Mouse (Mus musculus) liver, embryonic 12.5 days (tissue): ENCODE results near the gene Ghdc. TPM values are rescaled to one million over a fixed set of nuclear protein-coding genes. Genes with fewer than 3 reads are reported as not detected.
A peak's percentile ranks its signal among the peaks of the same experiment; 100 is the strongest.

ENCODE experiments used
- ATAC-seq: fragments of 200-750 bp; cut with Nextera tagmentation; 2 replicates; pipeline ENCODE4 v1.8.0; 2017; ENCODE audit warnings: moderate number of reproducible peaks, mild to moderate bottlenecking, moderate library complexity
- H3K27ac ChIP-seq: fragments of 300-500 bp; sonication (generic); 2 replicates; pipeline ENCODE4 v1.5.1; 2016; ENCODE audit warnings: mild to moderate bottlenecking
- H3K27me3 ChIP-seq: fragments of 300-500 bp; sonication (generic); replicated peaks from 2 replicates; pipeline ENCODE4 v1.6.1; 2016; ENCODE audit warnings: mild to moderate bottlenecking, moderate library complexity
- H3K36me3 ChIP-seq: fragments of 300-500 bp; sonication (generic); 2 replicates; pipeline ENCODE4 v1.6.1; 2016; ENCODE audit warnings: mild to moderate bottlenecking, moderate library complexity
- H3K4me1 ChIP-seq: fragments of 300-500 bp; sonication (generic); 2 replicates; pipeline ENCODE4 v1.6.1; 2016
- H3K4me2 ChIP-seq: fragments of 300-500 bp; sonication (generic); 2 replicates; pipeline ENCODE4 v1.6.1; 2016; ENCODE audit warnings: mild to moderate bottlenecking, moderate library complexity
- H3K4me3 ChIP-seq: fragments of 300-500 bp; sonication (generic); 2 replicates; pipeline ENCODE4 v1.5.1; 2016; ENCODE audit warnings: mild to moderate bottlenecking, moderate library complexity
- H3K9ac ChIP-seq: fragments of 300-500 bp; sonication (generic); 2 replicates; pipeline ENCODE4 v1.6.1; 2016; ENCODE audit warnings: mild to moderate bottlenecking, moderate library complexity
- H3K9me3 ChIP-seq: fragments of 300-500 bp; sonication (generic); replicated peaks from 2 replicates; pipeline ENCODE4 v1.6.1; 2016; ENCODE audit warnings: mild to moderate bottlenecking, moderate library complexity
- WGBS: fragments of 180-500 bp; shearing (Covaris S2); methylation state at CpG from one replicate; pipeline ENCODE4 v1.1.7; 2016; ENCODE audit not compliant: insufficient replicate concordance; 5-methylcytosine and 5-hydroxymethylcytosine counted together
- polyA plus RNA-seq: library from polyadenylated mRNA; unstranded; fragments of >200 nt; fragmentation: Nextera tagmentation; extraction: Ambion mirVana; gene quantifications from 2 replicates; pipeline ENCODE4 v1.2.1, GENCODE M21; 2016

Gene Ghdc
- polyA plus RNA-seq, 1 experiment from 2014 or later = 2.4 TPM

DNA sequence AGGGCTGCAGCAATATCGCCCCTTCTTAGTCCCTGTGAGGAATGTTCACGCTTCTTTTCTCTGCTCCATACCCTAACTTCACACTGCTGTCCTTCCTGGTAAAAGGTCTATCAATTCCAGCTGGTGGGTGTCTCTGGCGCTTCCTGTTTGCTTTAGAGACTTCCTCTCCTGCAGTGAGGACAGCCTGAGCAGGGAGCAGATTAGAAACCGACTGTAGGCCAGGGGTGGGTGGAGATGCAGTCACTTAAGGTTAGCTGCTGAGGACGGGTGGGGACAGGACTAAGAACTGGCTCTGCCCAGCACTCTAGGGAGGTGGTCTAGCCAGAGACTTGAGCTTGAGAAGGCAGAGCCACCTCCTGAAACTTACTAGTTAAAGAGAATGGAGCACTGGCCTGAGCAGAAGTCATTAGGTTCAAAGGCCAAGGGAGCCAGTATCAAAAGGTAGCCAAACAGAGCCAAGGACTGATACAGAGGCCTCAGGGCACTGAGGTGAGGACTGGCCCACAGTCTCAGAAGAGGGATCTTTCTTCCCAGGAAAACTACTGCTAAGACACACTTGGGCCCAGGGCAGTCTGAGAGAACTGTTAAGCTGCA, 45.7 kb downstream of the Ghdc start:
- Histone ChIP-seq H3K27me3 (no peaks in the 10 kb centered on the region), H3K4me3 (no peak overlapping the region), H3K9ac (no peak overlapping the region; the same call in 1 of the 2 replicates), H3K27ac (peak overlapping the region; percentile 78), H3K4me1 (peaks cover 83% of the 10 kb centered on the region), H3K36me3 (peaks cover 62% of the 10 kb centered on the region), H3K9me3 (no peaks in the 10 kb centered on the region), H3K4me2 (peak overlapping the region; percentile 22; the same call in 1 of the 2 replicates)
- WGBS = 21% methylated on average over 5 of the region's 5 CpGs
- peak; percentile 52; the same call in 1 of the 2 replicates for ATAC-seq

DNA sequence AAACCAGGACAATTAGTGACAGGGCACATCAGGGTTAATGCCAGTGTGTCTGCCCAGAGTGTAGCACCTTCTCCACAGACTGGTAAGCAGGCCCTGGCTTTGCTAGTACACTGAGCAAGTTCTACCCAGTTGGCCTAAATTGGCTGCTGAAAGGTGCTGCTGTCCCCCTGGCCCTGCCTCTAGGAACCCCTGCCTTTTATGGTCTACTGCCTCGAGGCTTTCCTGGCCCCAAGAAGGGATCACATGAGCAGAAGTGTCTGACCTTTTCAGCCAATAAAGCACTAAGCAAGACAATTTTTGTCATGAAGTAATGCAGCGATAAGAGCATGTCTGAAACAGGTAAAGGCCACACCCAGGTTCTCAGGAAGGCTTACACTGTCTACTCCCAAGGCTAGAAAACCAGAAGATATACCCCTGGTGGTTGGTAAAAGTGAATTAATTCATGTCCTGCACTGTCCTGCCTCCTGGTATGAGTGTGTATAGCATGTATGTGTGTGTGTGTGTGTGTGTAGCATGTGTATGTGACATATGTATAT, 48.2 kb downstream of the Ghdc start:
- peaks cover 63% of the 10 kb centered on the region for H3K36me3 ChIP-seq
- 33% methylated on average over 2 of the region's 2 CpGs for WGBS
- peak overlapping the region; percentile 74 for H3K27ac ChIP-seq
- H3K27me3 ChIP-seq = no peaks in the 10 kb centered on the region
- peaks cover 74% of the 10 kb centered on the region for H3K4me1 ChIP-seq
- H3K9me3 ChIP-seq = no peaks in the 10 kb centered on the region
- peak; percentile 22; the same call in 1 of the 2 replicates for ATAC-seq
- no peak overlapping the region for H3K4me3 ChIP-seq
- H3K4me2 ChIP-seq = peak overlapping the region; percentile 42
- peak overlapping the region; percentile 24; the same call in 1 of the 2 replicates for H3K9ac ChIP-seq

DNA sequence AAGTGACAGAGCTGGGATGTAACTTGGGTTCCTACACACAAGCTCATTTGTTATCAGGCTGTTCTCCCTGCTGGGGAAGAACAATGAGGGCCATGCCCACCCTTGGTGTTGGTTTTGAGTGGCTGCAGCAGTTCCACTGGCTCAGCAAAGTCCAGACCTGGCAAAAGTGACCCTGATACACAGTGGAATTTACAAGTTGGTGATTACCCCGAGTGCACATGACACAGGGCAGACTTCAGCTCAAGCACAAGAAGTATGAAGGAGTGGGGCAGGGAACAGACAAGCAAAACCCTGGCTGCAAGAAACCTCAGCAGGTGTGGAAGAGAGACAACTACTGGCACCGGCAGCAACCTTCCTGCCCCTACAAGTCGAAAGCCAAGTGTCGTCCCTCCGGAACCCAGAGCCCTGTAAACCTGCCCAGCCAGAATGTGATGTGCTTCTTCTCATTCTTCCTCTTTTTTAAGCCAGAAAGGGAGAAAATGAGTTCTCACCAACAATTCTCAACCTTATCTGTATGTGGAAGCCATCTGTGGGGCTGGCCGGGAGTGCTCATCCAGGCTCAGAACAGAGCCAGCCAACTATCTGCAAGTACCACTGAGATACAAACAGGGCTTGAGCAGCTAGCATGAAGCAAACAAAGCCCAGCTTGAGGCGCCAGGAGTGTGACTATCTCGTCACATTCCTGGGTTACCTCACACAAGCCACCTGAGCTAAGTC, 48.8 kb downstream of the Ghdc start:
- peak overlapping the region; percentile 25 for H3K9ac ChIP-seq
- H3K27ac ChIP-seq = peak overlapping the region; percentile 74
- H3K4me1 ChIP-seq = peaks cover 68% of the 10 kb centered on the region
- WGBS = 23% methylated on average over 8 of the region's 8 CpGs
- no peak overlapping the region for H3K4me3 ChIP-seq
- H3K27me3 ChIP-seq = no peaks in the 10 kb centered on the region
- peak; percentile 75 for ATAC-seq
- H3K36me3 ChIP-seq = peaks cover 65% of the 10 kb centered on the region
- no peaks in the 10 kb centered on the region for H3K9me3 ChIP-seq
- H3K4me2 ChIP-seq = peak overlapping the region; percentile 42

DNA sequence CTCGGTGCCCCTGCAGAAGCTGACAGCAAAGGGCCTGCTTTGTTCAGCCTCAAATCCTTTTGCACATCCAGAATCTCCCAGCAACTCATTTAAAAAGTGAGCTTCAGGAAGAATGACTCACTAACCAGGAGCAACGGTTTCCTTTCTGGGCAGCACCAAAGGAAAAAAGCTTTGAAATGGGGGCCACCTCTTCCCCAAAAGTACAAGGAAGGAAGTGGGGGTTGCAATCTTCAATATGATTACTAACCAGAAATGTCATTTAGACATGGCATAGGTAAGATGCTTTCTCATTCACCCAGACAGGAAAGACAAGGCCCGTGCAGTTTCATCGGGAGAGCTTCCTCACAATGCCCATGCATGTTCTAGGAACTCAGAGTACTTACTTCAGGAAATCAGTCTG, 49.5 kb downstream of the Ghdc start:
- H3K9me3 ChIP-seq = no peaks in the 10 kb centered on the region
- no peaks in the 10 kb centered on the region for H3K27me3 ChIP-seq
- WGBS = 29% methylated on average over 4 of the region's 4 CpGs
- H3K9ac ChIP-seq = peak overlapping the region; percentile 30; the same call in 1 of the 2 replicates
- 0 out of 2 replicates have a peak overlapping the region, but pooled peaks have one; percentile 42 for H3K4me2 ChIP-seq
- H3K4me1 ChIP-seq = peaks cover 67% of the 10 kb centered on the region
- H3K4me3 ChIP-seq = no peak overlapping the region
- peaks cover 71% of the 10 kb centered on the region for H3K36me3 ChIP-seq
- H3K27ac ChIP-seq = peak overlapping the region; percentile 74
- no peak for ATAC-seq

DNA sequence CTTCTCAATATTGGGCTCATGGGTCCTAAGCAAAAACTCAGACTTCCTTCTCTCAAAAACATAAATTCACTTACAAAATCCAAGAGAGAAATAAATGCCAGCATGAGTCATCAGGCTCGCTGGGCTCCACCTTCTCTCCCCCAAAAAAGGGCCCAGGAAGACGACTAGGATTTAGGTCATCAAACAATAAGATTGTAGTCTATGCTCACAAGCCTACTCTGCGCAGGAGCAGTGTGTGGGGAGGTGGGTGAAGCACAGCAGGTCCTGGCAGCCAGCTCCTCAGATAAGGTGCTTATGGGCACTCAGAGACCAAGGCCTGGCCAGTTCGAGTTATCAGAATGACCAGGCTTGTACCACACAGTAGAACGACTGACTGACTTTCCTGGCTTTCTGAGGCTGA, 50.4 kb downstream of the Ghdc start:
- Histone ChIP-seq H3K4me3 (no peak overlapping the region), H3K9me3 (no peaks in the 10 kb centered on the region), H3K27me3 (no peaks in the 10 kb centered on the region), H3K4me2 (0 out of 2 replicates have a peak overlapping the region, but pooled peaks have one; percentile 42), H3K27ac (peak overlapping the region; percentile 74), H3K36me3 (peaks cover 79% of the 10 kb centered on the region), H3K4me1 (peaks cover 58% of the 10 kb centered on the region), H3K9ac (no peak overlapping the region)
- WGBS = 37% methylated on average over 5 of the region's 5 CpGs
- ATAC-seq = no peak

DNA sequence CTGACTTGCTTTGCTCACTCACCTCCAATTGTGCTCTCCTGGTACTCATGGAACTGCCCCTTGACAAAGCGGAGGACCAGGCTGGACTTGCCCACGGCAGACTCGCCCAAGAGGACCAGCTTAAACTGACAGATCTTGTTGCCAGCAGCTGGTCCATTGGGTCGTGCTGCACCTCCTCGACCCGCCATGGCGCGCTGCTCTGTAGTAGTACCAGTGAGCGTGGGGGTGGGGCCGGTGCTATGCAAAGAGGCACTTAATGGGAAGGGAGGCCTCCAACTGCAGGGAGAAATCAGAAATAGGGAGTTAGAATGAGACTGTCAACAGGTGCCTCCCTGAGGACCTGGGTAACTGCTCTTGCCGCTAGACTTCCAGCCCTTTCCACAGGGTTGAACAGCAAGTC, 50.9 kb downstream of the Ghdc start:
- 79% methylated on average over 11 of the region's 11 CpGs for WGBS
- Histone ChIP-seq H3K4me3 (no peak overlapping the region), H3K27ac (peak overlapping the region; percentile 16; the same call in 1 of the 2 replicates), H3K36me3 (peaks cover 79% of the 10 kb centered on the region), H3K4me1 (peaks cover 56% of the 10 kb centered on the region), H3K4me2 (no peak overlapping the region), H3K9ac (no peak overlapping the region), H3K9me3 (no peaks in the 10 kb centered on the region), H3K27me3 (no peaks in the 10 kb centered on the region)
- ATAC-seq = no peak

DNA sequence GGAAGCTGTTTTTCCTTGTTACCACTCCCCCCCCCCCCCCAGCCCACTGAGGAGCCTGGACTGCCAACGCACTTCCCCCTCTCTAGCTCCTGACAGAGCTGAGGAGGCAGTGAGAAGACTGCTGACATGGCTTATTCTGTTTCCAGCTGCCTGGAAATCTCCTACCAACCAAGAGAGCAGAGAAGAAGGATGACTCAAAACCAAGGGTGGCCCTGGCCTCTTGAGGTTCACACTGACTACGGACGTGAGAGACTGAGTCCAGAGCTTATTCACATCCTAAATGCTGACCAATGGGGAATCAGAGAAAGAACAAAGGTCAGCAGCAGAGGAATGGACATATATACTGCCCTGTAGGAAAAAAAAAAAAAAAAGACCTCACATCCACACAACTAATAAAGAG, 51.4 kb downstream of the Ghdc start:
- no peak overlapping the region for H3K27ac ChIP-seq

DNA sequence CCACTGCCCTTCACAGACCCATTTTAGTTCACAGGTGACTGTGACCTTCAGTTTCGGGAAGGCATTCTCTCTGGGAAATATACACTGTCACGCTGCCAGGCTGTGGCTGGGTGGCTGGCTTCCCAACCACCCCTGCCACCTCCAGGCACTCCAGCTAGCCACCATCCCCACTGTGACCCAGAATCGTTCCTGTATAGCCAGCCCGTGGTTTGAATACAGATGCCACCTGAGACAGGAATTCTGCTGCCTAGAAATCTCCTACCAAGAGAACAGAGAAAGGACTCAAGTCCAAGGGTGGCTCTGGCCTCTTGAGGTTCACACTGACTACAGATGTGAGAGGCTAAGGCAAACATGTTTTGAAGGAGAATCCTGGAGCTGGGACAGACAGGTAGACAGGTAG, 51.9 kb downstream of the Ghdc start:
- Histone ChIP-seq H3K4me1 (peaks cover 58% of the 10 kb centered on the region), H3K9ac (no peak overlapping the region), H3K4me3 (no peak overlapping the region), H3K4me2 (no peak overlapping the region), H3K36me3 (peaks cover 76% of the 10 kb centered on the region), H3K27ac (no peak overlapping the region), H3K27me3 (no peaks in the 10 kb centered on the region), H3K9me3 (no peaks in the 10 kb centered on the region)
- WGBS = 86% methylated on average over 4 of the region's 4 CpGs
- no peak for ATAC-seq

More for the DNA sequence above, 51.4 kb downstream of the Ghdc start:
- no peaks in the 10 kb centered on the region for H3K9me3 ChIP-seq
- H3K4me2 ChIP-seq = no peak overlapping the region
- 77% methylated on average over 3 of the region's 3 CpGs for WGBS
- H3K4me1 ChIP-seq = peaks cover 56% of the 10 kb centered on the region
- no peaks in the 10 kb centered on the region for H3K27me3 ChIP-seq
- no peak for ATAC-seq
- H3K36me3 ChIP-seq = peaks cover 77% of the 10 kb centered on the region
- no peak overlapping the region for H3K4me3 ChIP-seq
- no peak overlapping the region for H3K9ac ChIP-seq

DNA sequence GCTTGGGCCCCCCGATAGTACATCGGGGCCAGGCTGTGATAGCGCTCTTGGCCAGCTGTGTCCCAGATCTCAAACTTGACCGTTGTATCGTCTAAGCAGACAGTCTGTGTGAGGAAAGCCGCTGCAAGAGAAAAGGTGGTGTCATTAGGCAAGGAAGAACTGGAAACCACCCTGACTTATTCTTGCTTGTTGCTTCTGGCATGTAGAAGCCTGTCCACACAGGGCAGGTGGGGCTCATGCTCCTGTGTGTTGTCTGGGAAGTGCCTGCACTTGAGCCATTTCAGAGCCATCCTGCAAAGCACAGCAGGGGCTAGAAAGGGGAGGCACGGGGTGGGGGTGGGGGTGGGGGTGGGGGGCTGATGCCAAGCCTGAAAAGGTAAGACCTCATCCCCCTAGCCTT, 52.3 kb downstream of the Ghdc start:
- 89% methylated on average over 7 of the region's 7 CpGs for WGBS
- no peak overlapping the region for H3K4me2 ChIP-seq
- H3K9ac ChIP-seq = no peak overlapping the region
- H3K36me3 ChIP-seq = peaks cover 73% of the 10 kb centered on the region
- peaks cover 59% of the 10 kb centered on the region for H3K4me1 ChIP-seq
- H3K9me3 ChIP-seq = no peaks in the 10 kb centered on the region
- H3K27me3 ChIP-seq = no peaks in the 10 kb centered on the region
- H3K4me3 ChIP-seq = no peak overlapping the region
- ATAC-seq = no peak
- no peak overlapping the region for H3K27ac ChIP-seq

DNA sequence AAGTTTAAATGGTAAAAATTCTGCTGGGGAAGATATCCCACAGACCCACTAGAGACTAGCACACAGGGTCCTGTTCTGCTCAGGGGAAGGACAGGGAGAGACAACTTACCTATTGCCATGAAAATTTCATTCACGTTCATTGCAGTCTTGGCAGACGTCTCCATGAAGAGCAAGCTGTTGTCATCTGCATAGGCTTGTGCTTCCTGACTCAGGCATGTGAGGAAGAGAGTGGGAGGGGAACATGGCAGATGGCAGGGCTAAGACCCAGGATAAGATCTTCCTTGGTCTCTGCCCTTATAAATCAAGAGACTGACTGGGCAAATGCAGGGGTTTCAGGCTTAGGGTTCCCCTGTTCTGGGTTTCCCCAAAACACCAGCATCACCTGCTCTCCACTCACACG, 54.1 kb downstream of the Ghdc start:
- H3K27me3 ChIP-seq = no peaks in the 10 kb centered on the region
- no peak overlapping the region for H3K4me2 ChIP-seq
- no peaks in the 10 kb centered on the region for H3K9me3 ChIP-seq
- WGBS = 74% methylated on average over 3 of the region's 3 CpGs
- peaks cover 59% of the 10 kb centered on the region for H3K4me1 ChIP-seq
- H3K9ac ChIP-seq = no peak overlapping the region
- ATAC-seq = no peak
- H3K4me3 ChIP-seq = no peak overlapping the region
- peaks cover 64% of the 10 kb centered on the region for H3K36me3 ChIP-seq
- no peak overlapping the region for H3K27ac ChIP-seq
